Mouse (Mus musculus) heart, postnatal 0 days (tissue): ENCODE results near the gene Ndufs4. TPM values are rescaled to one million over a fixed set of nuclear protein-coding genes. Genes with fewer than 3 reads are reported as not detected.
"Not testable (repeated sequence)": the region's sequence is repeated elsewhere in the genome, so short reads cannot be mapped to it uniquely, and the experiment has no call there.

ENCODE experiments used
- ATAC-seq: fragments of 200-750 bp; cut with Nextera tagmentation; 2 replicates; pipeline ENCODE4 v1.8.0; 2017; ENCODE audit warnings: low read depth, moderate number of reproducible peaks, moderate library complexity; ENCODE audit not compliant: insufficient read depth
- DNase-seq: peaks from one replicate; pipeline ENCODE4 v3.0.0-alpha.2; 2016; ENCODE audit warnings: low spot score
- H3K27ac ChIP-seq: fragments of 300-500 bp; sonication (generic); 2 replicates; pipeline ENCODE4 v1.5.1; 2014; ENCODE audit warnings: low read depth, mild to moderate bottlenecking
- H3K27me3 ChIP-seq: fragments of 300-500 bp; sonication (generic); 2 replicates; pipeline ENCODE4 v1.6.1; 2014; ENCODE audit warnings: low read length, mixed read lengths; ENCODE audit not compliant: control insufficient read depth, insufficient read depth
- H3K36me3 ChIP-seq: fragments of 300-500 bp; sonication (generic); replicated peaks from 2 replicates; pipeline ENCODE4 v1.6.1; 2014; ENCODE audit warnings: low read length, mixed read lengths; ENCODE audit not compliant: control insufficient read depth, insufficient read depth
- H3K4me1 ChIP-seq: fragments of 300-500 bp; sonication (generic); 2 replicates; pipeline ENCODE4 v1.6.1; 2014; ENCODE audit warnings: antibody characterized with exemption; ENCODE audit not compliant: control insufficient read depth, insufficient read depth
- H3K4me2 ChIP-seq: fragments of 300-500 bp; sonication (generic); 2 replicates; pipeline ENCODE4 v1.6.1; 2014; ENCODE audit warnings: low read depth, mild to moderate bottlenecking, low read length, moderate library complexity
- H3K4me3 ChIP-seq: fragments of 300-500 bp; sonication (generic); 2 replicates; pipeline ENCODE4 v1.5.1; 2014; ENCODE audit warnings: low read depth, low read length
- H3K9ac ChIP-seq: fragments of 300-500 bp; sonication (generic); replicated peaks from 2 replicates; pipeline ENCODE4 v1.6.1; 2014; ENCODE audit warnings: low read depth, low read length, mixed read lengths
- H3K9me3 ChIP-seq: fragments of 300-500 bp; sonication (generic); replicated peaks from 2 replicates; pipeline ENCODE4 v1.6.1; 2016; ENCODE audit warnings: low read length; ENCODE audit not compliant: control insufficient read depth
- CTCF ChIP-seq: IDR thresholded peaks from 2 replicates; pipeline ENCODE4 v1.5.1; 2016; ENCODE audit warnings: antibody characterized with exemption, control low read depth, low read depth
- EP300 ChIP-seq: IDR thresholded peaks from 2 replicates; pipeline ENCODE4 v1.6.1; 2016; ENCODE audit warnings: antibody characterized with exemption, low read depth
- WGBS: fragments of 180-500 bp; shearing (Covaris S2); extraction: QIAGEN DNeasy Blood & Tissue Kit; methylation state at CpG from one replicate; pipeline ENCODE4 v1.1.7; 2014; 5-methylcytosine and 5-hydroxymethylcytosine counted together
- polyA plus RNA-seq: library from polyadenylated mRNA; unstranded; fragments of >200 nt; fragmentation: Nextera tagmentation; extraction: Ambion mirVana; gene quantifications from 2 replicates; pipeline ENCODE4 v1.2.1, GENCODE M21; 2015
- total RNA-seq: library from RNA; depleted of rRNA; stranded (reverse); fragments of >200 nt; gene quantifications from 2 replicates; pipeline ENCODE4 v1.2.3, GENCODE M21; 2014; ENCODE audit warnings: low replicate concordance

The Ndufs4 gene
- total and polyA plus RNA-seq, 2 experiments from 2014 or later, result 144 to 717 TPM

DNA sequence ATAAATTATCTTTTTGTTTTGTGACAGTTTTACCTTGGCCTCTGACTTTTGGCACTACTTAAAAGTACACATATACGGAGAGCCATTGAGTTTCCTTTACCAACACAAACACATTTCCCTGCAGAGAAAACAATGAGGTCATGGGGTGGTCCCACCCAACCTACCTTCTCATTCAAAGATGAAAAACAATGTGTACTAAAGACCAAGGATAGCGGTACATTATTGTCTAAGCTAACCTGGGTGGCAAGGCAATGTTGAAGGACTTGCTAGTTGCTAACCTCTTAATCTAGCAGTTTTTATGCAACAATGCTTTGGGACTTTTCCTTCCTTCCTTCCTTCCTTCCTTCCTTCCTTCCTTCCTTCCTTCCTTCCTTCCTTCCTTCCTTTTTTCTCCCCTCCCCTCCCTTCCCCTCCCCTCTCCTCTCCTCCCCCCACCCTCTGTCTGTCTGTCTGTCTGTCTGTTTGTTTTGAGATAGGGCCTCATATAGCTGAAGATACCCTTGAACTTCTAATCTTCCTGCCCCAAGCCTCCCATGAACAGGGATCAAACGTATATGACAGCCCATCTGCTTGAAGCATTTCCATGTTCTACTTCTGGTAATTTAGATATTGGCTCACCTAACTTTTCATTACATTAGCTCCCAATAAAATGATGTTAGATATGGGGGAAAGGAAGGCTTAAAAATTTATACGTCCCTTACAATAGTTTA, 84.4 kb downstream of the Ndufs4 start:
- no peak for ATAC-seq
- Histone ChIP-seq H3K9me3 (no peaks in the 10 kb centered on the region), H3K9ac (no peak overlapping the region), H3K4me3 (no peak overlapping the region), H3K36me3 (peaks cover 9% of the 10 kb centered on the region; the same call in 1 of the 2 replicates), H3K4me2 (no peak overlapping the region), H3K4me1 (no peaks in the 10 kb centered on the region), H3K27me3 (no peaks in the 10 kb centered on the region), H3K27ac (no peak overlapping the region)
- DNase-seq, result no peak
- TF ChIP-seq EP300, result no peak
- no peak for TF ChIP-seq CTCF
- WGBS, result 79% methylated on average over 4 of the region's 4 CpGs

GRCm38 (mm10) chr13:114297761-114298160, 90.3 kb downstream of the Ndufs4 start:
- no peak overlapping the region for H3K27ac ChIP-seq
- H3K4me1 ChIP-seq, result no peaks in the 10 kb centered on the region
- TF ChIP-seq CTCF (no peak), EP300 (no peak)
- H3K9ac ChIP-seq, result no peak overlapping the region
- DNase-seq (no peak), ATAC-seq (no peak)
- no peaks in the 10 kb centered on the region for H3K27me3 ChIP-seq
- no peak overlapping the region for H3K4me2 ChIP-seq
- no peaks in the 10 kb centered on the region for H3K9me3 ChIP-seq
- no peak overlapping the region for H3K4me3 ChIP-seq
- 65% methylated on average over 3 of the region's 3 CpGs for WGBS
- H3K36me3 ChIP-seq, result 0 out of 2 replicates have a peak, but pooled peaks cover 8% of the 10 kb centered on the region

- no peak for DNase-seq
- no peak for TF ChIP-seq CTCF
- TF ChIP-seq EP300, result no peak
- 70% methylated on average over 4 of the region's 4 CpGs for WGBS
- H3K27ac ChIP-seq, result no peak overlapping the region
- H3K4me3 ChIP-seq, result no peak overlapping the region
- 0 out of 2 replicates have a peak, but pooled peaks cover 8% of the 10 kb centered on the region for H3K36me3 ChIP-seq
- H3K4me1 ChIP-seq, result no peaks in the 10 kb centered on the region
- H3K27me3 ChIP-seq, result no peaks in the 10 kb centered on the region
- H3K9ac ChIP-seq, result no peak overlapping the region
- H3K9me3 ChIP-seq, result no peaks in the 10 kb centered on the region
- no peak overlapping the region for H3K4me2 ChIP-seq
- ATAC-seq, result no peak
Measured at GRCm38 (mm10) chr13:114296556-114296955, 91.5 kb downstream of the Ndufs4 start.

DNA sequence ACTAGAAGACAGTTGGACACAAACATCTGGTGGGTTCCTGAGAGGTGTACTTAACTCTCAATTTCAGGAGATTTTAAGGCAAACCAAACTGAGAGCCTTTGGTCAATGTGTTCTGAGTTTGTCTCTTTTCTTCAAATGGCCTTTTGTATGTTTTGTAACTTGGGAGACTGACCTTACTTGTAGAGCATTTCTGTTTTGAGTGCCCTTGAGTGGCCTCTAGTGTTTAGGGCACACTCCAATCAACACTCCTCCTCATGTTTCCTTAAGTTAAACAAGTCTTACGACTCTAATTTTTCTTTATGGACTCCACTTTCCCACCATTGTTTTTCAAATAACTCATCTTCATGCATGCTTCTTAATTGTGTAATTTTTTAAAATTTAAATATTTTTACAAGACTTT, 98.6 kb downstream of the Ndufs4 start:
- Histone ChIP-seq H3K27me3 (no peaks in the 10 kb centered on the region), H3K27ac (0 out of 2 replicates have a peak overlapping the region, but pooled peaks have one; percentile 48)
- TF ChIP-seq CTCF (no peak), EP300 (no peak)

GRCm38 (mm10) chr13:114288511-114288910, 99.5 kb downstream of the Ndufs4 start:
- Histone ChIP-seq H3K9ac (no peak overlapping the region), H3K27ac (peak overlapping the region; percentile 48), H3K36me3 (peaks cover 26% of the 10 kb centered on the region; the same call in 1 of the 2 replicates), H3K4me2 (0 out of 2 replicates have a peak overlapping the region, but pooled peaks have one; percentile 0), H3K4me3 (no peak overlapping the region), H3K9me3 (no peaks in the 10 kb centered on the region), H3K27me3 (no peaks in the 10 kb centered on the region), H3K4me1 (peaks cover 14% of the 10 kb centered on the region)
- DNase-seq (peak; percentile 59), ATAC-seq (peak; percentile 71)
- TF ChIP-seq CTCF, result no peak
- WGBS, result 52% methylated on average over 3 of the region's 3 CpGs

More for the DNA sequence above, 98.6 kb downstream of the Ndufs4 start:
- Histone ChIP-seq H3K9ac (no peak overlapping the region), H3K4me3 (no peak overlapping the region), H3K9me3 (no peaks in the 10 kb centered on the region), H3K4me1 (peaks cover 14% of the 10 kb centered on the region), H3K36me3 (peaks cover 20% of the 10 kb centered on the region; the same call in 1 of the 2 replicates), H3K4me2 (no peak overlapping the region)
- DNase-seq (no peak), ATAC-seq (no peak)
- 73% methylated on average over 1 of the region's 1 CpGs for WGBS

GRCm38 (mm10) chr13:114278690-114279089, 109.4 kb downstream of the Ndufs4 start:
- DNase-seq, H3K4me2 ChIP-seq, H3K9ac ChIP-seq, H3K9me3 ChIP-seq, H3K27me3 ChIP-seq, H3K27ac ChIP-seq, H3K36me3 ChIP-seq, ATAC-seq, H3K4me1 ChIP-seq, H3K4me3 ChIP-seq: not testable (repeated sequence)
- 91% methylated on average over 2 of the region's 2 CpGs for WGBS
